Comparison of ENCODE assay signal across 8 mouse cellular contexts in the genomic region with DNA sequence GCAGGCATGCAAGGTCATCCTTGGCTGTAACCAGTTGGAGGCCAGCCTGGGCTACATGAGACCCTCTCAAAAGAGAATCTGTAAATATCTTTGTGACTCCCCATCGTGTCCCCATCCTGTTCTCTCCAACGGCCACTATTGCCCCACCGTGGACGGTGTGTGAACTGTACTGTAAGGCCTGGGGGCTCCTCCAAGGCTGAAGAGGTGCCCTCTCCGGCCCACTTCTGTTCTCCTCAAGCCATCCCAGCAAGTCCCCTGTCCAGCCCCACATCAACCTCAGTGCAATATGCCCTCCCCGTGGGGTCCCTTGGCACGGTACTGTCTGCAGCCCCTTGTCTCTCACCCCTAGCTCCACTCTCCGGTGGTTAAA. TPM values are rescaled to one million over a fixed set of nuclear protein-coding genes. Genes with fewer than 3 reads are reported as not detected.
A peak's percentile ranks its signal among the peaks of the same experiment; 100 is the strongest.
DNase-seq lines count a peak whose midpoint lies in the region; ATAC-seq and TF ChIP-seq lines count a peak whose summit lies in the region.

No protein-coding gene starts in this region.

- H3K27ac ChIP-seq in ES-Bruce4 (ENCODE audit: insufficient read depth, low read length) = no peak overlapping the region
- peak overlapping the region; percentile 93 for H3K27ac ChIP-seq in embryonic facial prominence, embryonic 13.5 days
- peak overlapping the region; percentile 88; the same call in 1 of the 2 replicates for H3K27ac ChIP-seq in intestine, embryonic 14.5 days (ENCODE audit: low read depth)
- peak overlapping the region; percentile 47; the same call in 1 of the 2 replicates for H3K27ac ChIP-seq in neural tube, embryonic 12.5 days

- TF ChIP-seq CTCF in ES-Bruce4 (IDR thresholded peaks at IDR 0.05; ENCODE audit: low read depth, low read length) = no peak

- no peak for TF ChIP-seq POLR2A in ES-Bruce4 (IDR thresholded peaks at IDR 0.05; ENCODE audit: insufficient read depth, low read length)

- no peaks in the 10 kb centered on the region for H3K9me3 ChIP-seq in ES-Bruce4 (replicated peaks; ENCODE audit: control insufficient read depth, insufficient read depth, low read length, poor library complexity, severe bottlenecking)
- H3K9me3 ChIP-seq in embryonic facial prominence, embryonic 13.5 days = no peaks in the 10 kb centered on the region
- no peaks in the 10 kb centered on the region for H3K9me3 ChIP-seq in intestine, embryonic 14.5 days (ENCODE audit: control insufficient read depth, low read length)
- H3K9me3 ChIP-seq in neural tube, embryonic 12.5 days = no peaks in the 10 kb centered on the region

- WGBS in embryonic facial prominence, embryonic 13.5 days = 38% methylated on average over 8 of the region's 8 CpGs
- 38% methylated on average over 8 of the region's 8 CpGs for WGBS in intestine, embryonic 14.5 days
- 38% methylated on average over 8 of the region's 8 CpGs for WGBS in neural tube, embryonic 12.5 days

- peak overlapping the region; percentile 90 for H3K4me2 ChIP-seq in embryonic facial prominence, embryonic 13.5 days
- peak overlapping the region; percentile 72 for H3K4me2 ChIP-seq in intestine, embryonic 14.5 days (ENCODE audit: low read length)
- peak overlapping the region; percentile 76 for H3K4me2 ChIP-seq in neural tube, embryonic 12.5 days (replicated peaks)

- TF ChIP-seq EP300 in ES-Bruce4 (IDR thresholded peaks at IDR 0.05; ENCODE audit: insufficient read depth, low read depth, low read length) = no peak

- H3K27me3 ChIP-seq in ES-Bruce4 (ENCODE audit: control insufficient read depth, insufficient read depth, low read length, poor library complexity, severe bottlenecking) = no peaks in the 10 kb centered on the region
- H3K27me3 ChIP-seq in embryonic facial prominence, embryonic 13.5 days = no peaks in the 10 kb centered on the region
- H3K27me3 ChIP-seq in intestine, embryonic 14.5 days (replicated peaks; ENCODE audit: control insufficient read depth, insufficient read depth, low read length) = no peaks in the 10 kb centered on the region
- no peaks in the 10 kb centered on the region for H3K27me3 ChIP-seq in neural tube, embryonic 12.5 days (replicated peaks)

- H3K9ac ChIP-seq in ES-Bruce4 (ENCODE audit: low read depth, poor library complexity, severe bottlenecking) = peak overlapping the region; percentile 50
- H3K9ac ChIP-seq in embryonic facial prominence, embryonic 13.5 days = peak overlapping the region; percentile 69
- peak overlapping the region; percentile 37 for H3K9ac ChIP-seq in intestine, embryonic 14.5 days (ENCODE audit: low read length)
- peak overlapping the region; percentile 83 for H3K9ac ChIP-seq in neural tube, embryonic 12.5 days

- no peak for ATAC-seq in embryonic facial prominence, embryonic 13.5 days (ENCODE audit: insufficient number of reproducible peaks, insufficient read depth, low FRiP score, low TSS enrichment, low read depth)
- no peak for ATAC-seq in intestine, embryonic 14.5 days (replicated peaks; ENCODE audit: low FRiP score, low TSS enrichment, low read depth)
- no peak for ATAC-seq in neural tube, embryonic 12.5 days (ENCODE audit: low FRiP score, low read depth)

- DNase-seq in kidney, adult 9 months = peak; percentile 43
- DNase-seq in kidney, postnatal 14 days = no peak
- DNase-seq in intestine, embryonic 14.5 days (ENCODE audit: low spot score) = no peak
- DNase-seq in layer of hippocampus, adult 18-20 months (ENCODE audit: low spot score in 2 of 2) = no peak
- no peak for DNase-seq in urinary bladder, postnatal 14 days (ENCODE audit: low spot score)

- peaks cover 12% of the 10 kb centered on the region for H3K36me3 ChIP-seq in ES-Bruce4 (ENCODE audit: control insufficient read depth, insufficient read depth, low read length, poor library complexity, severe bottlenecking)
- peaks cover 59% of the 10 kb centered on the region for H3K36me3 ChIP-seq in embryonic facial prominence, embryonic 13.5 days
- peaks cover 47% of the 10 kb centered on the region for H3K36me3 ChIP-seq in intestine, embryonic 14.5 days (ENCODE audit: control insufficient read depth, insufficient read depth, low read length)
- peaks cover 60% of the 10 kb centered on the region for H3K36me3 ChIP-seq in neural tube, embryonic 12.5 days

- no peaks in the 10 kb centered on the region for H3K4me1 ChIP-seq in ES-Bruce4 (ENCODE audit: control insufficient read depth, insufficient read depth, low read length)
- peaks cover 47% of the 10 kb centered on the region for H3K4me1 ChIP-seq in embryonic facial prominence, embryonic 13.5 days
- peaks cover 31% of the 10 kb centered on the region for H3K4me1 ChIP-seq in intestine, embryonic 14.5 days (replicated peaks; ENCODE audit: control insufficient read depth, insufficient read depth, low read length)
- peaks cover 36% of the 10 kb centered on the region for H3K4me1 ChIP-seq in neural tube, embryonic 12.5 days

- H3K4me3 ChIP-seq in ES-Bruce4 (ENCODE audit: low read depth, low read length) = peak overlapping the region; percentile 74; the same call in 1 of the 2 replicates
- peak overlapping the region; percentile 96 for H3K4me3 ChIP-seq in embryonic facial prominence, embryonic 13.5 days
- H3K4me3 ChIP-seq in intestine, embryonic 14.5 days (ENCODE audit: low read depth, low read length) = peak overlapping the region; percentile 97
- peak overlapping the region; percentile 92; the same call in 1 of the 2 replicates for H3K4me3 ChIP-seq in neural tube, embryonic 12.5 days

RNA-seq across cellular contexts. Expression of a gene that starts 1.6 kb away (rescaled TPM):
- 17.5 and 18.2 TPM in 2 replicates for polyA plus RNA-seq in ES-Bruce4 (2011; ENCODE audit: insufficient read depth, insufficient read length, low read depth, missing spikeins)
- polyA plus RNA-seq in embryonic facial prominence, embryonic 13.5 days (2015; fragmentation: Nextera tagmentation; extraction: Ambion mirVana) = 43.2 and 46.9 TPM in 2 replicates
- polyA plus RNA-seq in intestine, embryonic 14.5 days (2014; fragmentation: Nextera tagmentation; extraction: Ambion mirVana) = 26.0 and 27.7 TPM in 2 replicates
- 54.1 and 54.9 TPM in 2 replicates for polyA plus RNA-seq in neural tube, embryonic 12.5 days (2016; fragmentation: Nextera tagmentation; extraction: Ambion mirVana)
- 10 to 100 TPM; 31.1 to 31.2 TPM for total RNA-seq in layer of hippocampus, adult 18-20 months (2021)

RNA-seq across cellular contexts. Expression of a gene that starts 9.2 kb away (rescaled TPM):
- 0.57 and 1.5 TPM in 2 replicates for polyA plus RNA-seq in ES-Bruce4 (2011; ENCODE audit: insufficient read depth, insufficient read length, low read depth, missing spikeins)
- polyA plus RNA-seq in embryonic facial prominence, embryonic 13.5 days (2015; fragmentation: Nextera tagmentation; extraction: Ambion mirVana) = 7.1 and 7.3 TPM in 2 replicates
- polyA plus RNA-seq in intestine, embryonic 14.5 days (2014; fragmentation: Nextera tagmentation; extraction: Ambion mirVana) = 22.3 and 23.6 TPM in 2 replicates
- 3.8 and 4.7 TPM in 2 replicates for polyA plus RNA-seq in neural tube, embryonic 12.5 days (2016; fragmentation: Nextera tagmentation; extraction: Ambion mirVana)
- 1 to 10 TPM in 1 of 2 experiments, under 1 TPM in 1; 0.74 to 1.0 TPM for total RNA-seq in layer of hippocampus, adult 18-20 months (2021)

RNA-seq across cellular contexts. Expression of a gene that starts 23.8 kb away (rescaled TPM):
- polyA plus RNA-seq in ES-Bruce4 (2011; ENCODE audit: insufficient read depth, insufficient read length, low read depth, missing spikeins) = 1.0 and 1.2 TPM in 2 replicates
- polyA plus RNA-seq in embryonic facial prominence, embryonic 13.5 days (2015; fragmentation: Nextera tagmentation; extraction: Ambion mirVana) = 0.13 TPM in 1 of 2 replicates, not detected in the other
- 0.07 and 0.11 TPM in 2 replicates for polyA plus RNA-seq in intestine, embryonic 14.5 days (2014; fragmentation: Nextera tagmentation; extraction: Ambion mirVana)
- polyA plus RNA-seq in neural tube, embryonic 12.5 days (2016; fragmentation: Nextera tagmentation; extraction: Ambion mirVana) = not detected in 2 replicates
- 1 to 10 TPM; 1.8 TPM for total RNA-seq in layer of hippocampus, adult 18-20 months (2021)

RNA-seq across cellular contexts. Expression of a gene that starts 26.6 kb away (rescaled TPM):
- 28.3 and 31.5 TPM in 2 replicates for polyA plus RNA-seq in ES-Bruce4 (2011; ENCODE audit: insufficient read depth, insufficient read length, low read depth, missing spikeins)
- polyA plus RNA-seq in embryonic facial prominence, embryonic 13.5 days (2015; fragmentation: Nextera tagmentation; extraction: Ambion mirVana) = 56.0 and 57.6 TPM in 2 replicates
- 57.3 and 57.5 TPM in 2 replicates for polyA plus RNA-seq in intestine, embryonic 14.5 days (2014; fragmentation: Nextera tagmentation; extraction: Ambion mirVana)
- polyA plus RNA-seq in neural tube, embryonic 12.5 days (2016; fragmentation: Nextera tagmentation; extraction: Ambion mirVana) = 89.7 and 99.3 TPM in 2 replicates
- total RNA-seq in layer of hippocampus, adult 18-20 months (2021) = 100 to 1,000 TPM; 303 to 304 TPM

RNA-seq across cellular contexts. Expression of a gene that starts 27.9 kb away (rescaled TPM):
- polyA plus RNA-seq in ES-Bruce4 (2011; ENCODE audit: insufficient read depth, insufficient read length, low read depth, missing spikeins) = 41.5 and 42.7 TPM in 2 replicates
- polyA plus RNA-seq in embryonic facial prominence, embryonic 13.5 days (2015; fragmentation: Nextera tagmentation; extraction: Ambion mirVana) = 5.0 and 7.2 TPM in 2 replicates
- polyA plus RNA-seq in intestine, embryonic 14.5 days (2014; fragmentation: Nextera tagmentation; extraction: Ambion mirVana) = 35.1 and 44.4 TPM in 2 replicates
- polyA plus RNA-seq in neural tube, embryonic 12.5 days (2016; fragmentation: Nextera tagmentation; extraction: Ambion mirVana) = 3.9 and 4.6 TPM in 2 replicates
- 1 to 10 TPM in 1 of 2 experiments, under 1 TPM in 1; 0.62 to 1.7 TPM for total RNA-seq in layer of hippocampus, adult 18-20 months (2021)
